Mouse (Mus musculus) embryonic facial prominence, embryonic 12.5 days (tissue): ENCODE measurements around the gene Art1. TPM values are rescaled to one million over a fixed set of nuclear protein-coding genes. Genes with fewer than 3 reads are reported as not detected.

Experiments used
- ATAC-seq: fragments of 200-750 bp; cut with Nextera tagmentation; 2 replicates; pipeline ENCODE4 v1.8.0; 2017; ENCODE audit not compliant: insufficient number of reproducible peaks, insufficient read depth, low FRiP score, low TSS enrichment
- H3K27ac ChIP-seq: fragments of 300-500 bp; sonication (generic); 2 replicates; pipeline ENCODE4 v1.5.1; 2016; ENCODE audit warnings: mild to moderate bottlenecking
- H3K27me3 ChIP-seq: fragments of 300-500 bp; sonication (generic); 2 replicates; pipeline ENCODE4 v1.6.1; 2016; ENCODE audit warnings: mild to moderate bottlenecking, moderate library complexity
- H3K36me3 ChIP-seq: fragments of 300-500 bp; sonication (generic); 2 replicates; pipeline ENCODE4 v1.6.1; 2016; ENCODE audit warnings: mild to moderate bottlenecking
- H3K4me1 ChIP-seq: fragments of 300-500 bp; sonication (generic); 2 replicates; pipeline ENCODE4 v1.6.1; 2016
- H3K4me2 ChIP-seq: fragments of 300-500 bp; sonication (generic); replicated peaks from 2 replicates; pipeline ENCODE4 v1.6.1; 2016; ENCODE audit warnings: mild to moderate bottlenecking, moderate library complexity
- H3K4me3 ChIP-seq: fragments of 300-500 bp; sonication (generic); 2 replicates; pipeline ENCODE4 v1.5.1; 2016; ENCODE audit warnings: mild to moderate bottlenecking
- H3K9ac ChIP-seq: fragments of 300-500 bp; sonication (generic); 2 replicates; pipeline ENCODE4 v1.6.1; 2016; ENCODE audit warnings: mild to moderate bottlenecking, moderate library complexity
- H3K9me3 ChIP-seq: fragments of 300-500 bp; sonication (generic); 2 replicates; pipeline ENCODE4 v1.6.1; 2016; ENCODE audit warnings: mild to moderate bottlenecking, moderate library complexity
- WGBS: fragments of 180-500 bp; shearing (Covaris S2); methylation state at CpG from one replicate; pipeline ENCODE4 v1.1.7; 2016; 5-methylcytosine and 5-hydroxymethylcytosine counted together
- polyA plus RNA-seq: library from polyadenylated mRNA; unstranded; fragments of >200 nt; fragmentation: Nextera tagmentation; extraction: Ambion mirVana; gene quantifications from 2 replicates; pipeline ENCODE4 v1.2.1, GENCODE M21; 2016

The Art1 gene
- polyA plus RNA-seq, 1 experiment from 2014 or later = 6.0 TPM

GRCm38 (mm10) chr7:102113151-102113729 is 11.7 kb downstream of the Art1 start:
- WGBS = 82% methylated on average over 45 of the region's 45 CpGs
- H3K4me1 ChIP-seq = no peaks in the 10 kb centered on the region
- no peak for ATAC-seq
- H3K4me2 ChIP-seq = no peak overlapping the region
- no peak overlapping the region for H3K27ac ChIP-seq
- no peak overlapping the region for H3K4me3 ChIP-seq
- H3K9ac ChIP-seq = no peak overlapping the region
- peaks cover 2% of the 10 kb centered on the region; the same call in 1 of the 2 replicates for H3K36me3 ChIP-seq
- H3K9me3 ChIP-seq = no peaks in the 10 kb centered on the region
- H3K27me3 ChIP-seq = no peaks in the 10 kb centered on the region

GRCm38 (mm10) chr7:102116579-102117331 is 15.2 kb downstream of the Art1 start, which contains the start of gene Chrna10:
Gene Chrna10 (minus strand): TSS chr7:102116828.
- no peak within 1 kb of the TSS for H3K4me2 ChIP-seq
- H3K4me1 ChIP-seq = no peaks in the 10 kb centered on the region
- no peaks in the 10 kb centered on the region for H3K9me3 ChIP-seq
- 46% methylated on average over 7 of the region's 7 CpGs for WGBS
- H3K27ac ChIP-seq = no peak within 1 kb of the TSS
- H3K36me3 ChIP-seq = peaks cover 35% of the 10 kb centered on the region
- H3K4me3 ChIP-seq = no peak within 1 kb of the TSS
- H3K27me3 ChIP-seq = no peaks in the 10 kb centered on the region
- no peak for ATAC-seq
- no peak within 1 kb of the TSS for H3K9ac ChIP-seq

- Histone ChIP-seq H3K27ac (no peak overlapping the region), H3K36me3 (peaks cover 41% of the 10 kb centered on the region), H3K9me3 (no peaks in the 10 kb centered on the region), H3K4me1 (no peaks in the 10 kb centered on the region), H3K4me3 (no peak overlapping the region), H3K27me3 (no peaks in the 10 kb centered on the region), H3K9ac (no peak overlapping the region), H3K4me2 (no peak overlapping the region)
- 78% methylated on average over 6 of the region's 6 CpGs for WGBS
- no peak for ATAC-seq
Measured at GRCm38 (mm10) chr7:102117382-102117781, 15.8 kb downstream of the Art1 start.

- no peak overlapping the region for H3K27ac ChIP-seq
- no peak overlapping the region for H3K9ac ChIP-seq
- no peak for ATAC-seq
- no peaks in the 10 kb centered on the region for H3K9me3 ChIP-seq
- no peak overlapping the region for H3K4me3 ChIP-seq
- no peaks in the 10 kb centered on the region for H3K27me3 ChIP-seq
- 98% methylated on average over 10 of the region's 10 CpGs for WGBS
- H3K36me3 ChIP-seq = peaks cover 70% of the 10 kb centered on the region
- no peak overlapping the region for H3K4me2 ChIP-seq
- no peaks in the 10 kb centered on the region for H3K4me1 ChIP-seq
Measured at GRCm38 (mm10) chr7:102120326-102120725, 18.8 kb downstream of the Art1 start.

DNA sequence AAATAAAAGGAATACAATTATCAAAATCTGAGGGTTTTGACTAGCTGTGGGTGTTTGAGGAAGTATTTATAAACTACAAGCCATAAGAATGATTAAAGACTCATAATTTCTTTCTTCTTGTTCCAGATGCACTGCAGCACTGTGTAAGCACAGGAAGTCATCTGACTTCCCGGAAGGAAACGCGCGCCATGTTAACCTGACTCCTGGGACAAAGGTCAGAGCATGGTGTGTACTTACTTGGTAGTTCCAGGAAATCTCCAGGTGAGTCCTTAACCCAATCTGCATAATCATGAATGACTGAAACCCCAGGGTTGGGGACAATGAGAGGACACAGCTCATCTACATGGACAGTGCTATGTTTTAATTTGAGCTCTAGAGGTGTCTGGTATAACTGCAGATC is 30.9 kb downstream of the Art1 start:
- WGBS = 90% methylated on average over 4 of the region's 4 CpGs
- H3K9ac ChIP-seq = no peak overlapping the region
- peaks cover 74% of the 10 kb centered on the region for H3K36me3 ChIP-seq
- no peak overlapping the region for H3K27ac ChIP-seq
- no peak overlapping the region for H3K4me3 ChIP-seq
- no peaks in the 10 kb centered on the region for H3K27me3 ChIP-seq
- no peaks in the 10 kb centered on the region for H3K9me3 ChIP-seq
- no peak overlapping the region for H3K4me2 ChIP-seq
- ATAC-seq = no peak
- H3K4me1 ChIP-seq = no peaks in the 10 kb centered on the region

DNA sequence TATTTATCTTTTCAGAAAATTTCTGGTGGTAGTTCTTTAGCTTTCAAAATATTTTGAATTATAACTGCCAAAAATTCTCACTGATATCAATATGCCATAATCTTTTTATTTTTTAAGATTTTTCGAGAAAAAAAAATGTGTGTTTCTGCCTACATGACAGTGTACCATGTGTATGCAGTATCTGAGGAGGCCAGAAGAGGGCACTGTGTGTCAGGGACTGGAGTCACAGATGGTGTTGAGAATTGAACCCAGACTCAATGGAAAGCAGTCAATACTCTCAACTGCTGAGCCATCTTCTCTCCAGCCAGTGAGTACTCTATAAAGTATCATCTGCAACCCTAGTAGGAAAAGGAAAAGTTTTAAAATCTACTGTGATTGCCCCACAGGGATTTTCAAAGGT is 35.9 kb downstream of the Art1 start:
- H3K4me1 ChIP-seq = no peaks in the 10 kb centered on the region
- H3K27me3 ChIP-seq = no peaks in the 10 kb centered on the region
- ATAC-seq = no peak
- H3K36me3 ChIP-seq = peaks cover 64% of the 10 kb centered on the region
- H3K9ac ChIP-seq = no peak overlapping the region
- no peak overlapping the region for H3K27ac ChIP-seq
- 92% methylated on average over 1 of the region's 1 CpGs for WGBS
- no peaks in the 10 kb centered on the region for H3K9me3 ChIP-seq
- no peak overlapping the region for H3K4me2 ChIP-seq
- no peak overlapping the region for H3K4me3 ChIP-seq

GRCm38 (mm10) chr7:102137898-102138297 is 36.4 kb downstream of the Art1 start:
- H3K4me2 ChIP-seq = no peak overlapping the region
- H3K9me3 ChIP-seq = no peaks in the 10 kb centered on the region
- 95% methylated on average over 5 of the region's 5 CpGs for WGBS
- no peak for ATAC-seq
- H3K27ac ChIP-seq = no peak overlapping the region
- no peaks in the 10 kb centered on the region for H3K4me1 ChIP-seq
- no peak overlapping the region for H3K9ac ChIP-seq
- H3K4me3 ChIP-seq = no peak overlapping the region
- H3K27me3 ChIP-seq = no peaks in the 10 kb centered on the region
- peaks cover 63% of the 10 kb centered on the region for H3K36me3 ChIP-seq

GRCm38 (mm10) chr7:102153691-102154090 is 52.1 kb downstream of the Art1 start:
- no peak overlapping the region for H3K9ac ChIP-seq
- WGBS = 92% methylated on average over 5 of the region's 5 CpGs
- H3K27ac ChIP-seq = no peak overlapping the region
- peaks cover 54% of the 10 kb centered on the region for H3K36me3 ChIP-seq
- H3K27me3 ChIP-seq = no peaks in the 10 kb centered on the region
- ATAC-seq = no peak
- no peak overlapping the region for H3K4me2 ChIP-seq
- no peaks in the 10 kb centered on the region for H3K4me1 ChIP-seq
- no peak overlapping the region for H3K4me3 ChIP-seq
- H3K9me3 ChIP-seq = no peaks in the 10 kb centered on the region

Other genes with a start within 250 kb of the Art1 start
- 0.92 TPM in 1 of 2 replicates, not detected in the other for gene Folr2, start 244.5 kb upstream of the Art1 start, polyA plus RNA-seq
- 75.5 and 76.6 TPM in 2 replicates for gene Anapc15, start 238.0 kb upstream of the Art1 start, polyA plus RNA-seq
- 1.1 and 1.2 TPM in 2 replicates for gene Folr1, start 231.0 kb upstream of the Art1 start, polyA plus RNA-seq
- 153 and 158 TPM in 2 replicates for gene Lamtor1, start 195.8 kb upstream of the Art1 start, polyA plus RNA-seq
- gene Tomt, start 195.4 kb upstream of the Art1 start, polyA plus RNA-seq = 0.61 and 0.65 TPM in 2 replicates
- 8.8 and 9.8 TPM in 2 replicates for gene Lrrc51, start 167.8 kb upstream of the Art1 start, polyA plus RNA-seq
- gene Numa1, start 167.6 kb upstream of the Art1 start, polyA plus RNA-seq = 115 and 119 TPM in 2 replicates
- 3.6 and 3.8 TPM in 2 replicates for gene Il18bp, start 83.1 kb upstream of the Art1 start, polyA plus RNA-seq
- 28.9 and 33.5 TPM in 2 replicates for gene Rnf121, start 36.3 kb upstream of the Art1 start, polyA plus RNA-seq
- 46.2 and 48.3 TPM in 2 replicates for gene Xndc1, start 36.2 kb upstream of the Art1 start, polyA plus RNA-seq
- gene Xntrpc, start 36.0 kb upstream of the Art1 start, polyA plus RNA-seq = 2.6 and 3.5 TPM in 2 replicates
- gene Trpc2, start 18.6 kb upstream of the Art1 start, polyA plus RNA-seq = 0.28 TPM in 1 of 2 replicates, not detected in the other
- gene Art5, start 7.7 kb downstream of the Art1 start, polyA plus RNA-seq = 1.5 and 2.0 TPM in 2 replicates
- not detected in 2 replicates for gene Chrna10, start 15.1 kb downstream of the Art1 start, polyA plus RNA-seq
- gene Nup98, start 108.4 kb downstream of the Art1 start, polyA plus RNA-seq = 46.6 and 46.9 TPM in 2 replicates
- 78.4 and 83.3 TPM in 2 replicates for gene Pgap2, start 108.5 kb downstream of the Art1 start, polyA plus RNA-seq
- 48.7 and 50.0 TPM in 2 replicates for gene Rhog, start 154.3 kb downstream of the Art1 start, polyA plus RNA-seq
- gene Stim1, start 166.1 kb downstream of the Art1 start, polyA plus RNA-seq = 24.6 and 25.0 TPM in 2 replicates